Mouse (Mus musculus) midbrain, embryonic 16.5 days (tissue): ENCODE data around the gene Mfsd4b5. TPM values are rescaled to one million over a fixed set of nuclear protein-coding genes. Genes with fewer than 3 reads are reported as not detected.

Source experiments
- ATAC-seq: fragments of 200-750 bp; cut with Nextera tagmentation; 2 replicates; pipeline ENCODE4 v1.8.0; 2017; ENCODE audit warnings: moderate TSS enrichment
- H3K27ac ChIP-seq: fragments of 300-500 bp; sonication (generic); 2 replicates; pipeline ENCODE4 v1.5.1; 2014; ENCODE audit warnings: mild to moderate bottlenecking, low read length, mixed read lengths
- H3K27me3 ChIP-seq: fragments of 300-500 bp; sonication (generic); 2 replicates; pipeline ENCODE4 v1.6.1; 2014; ENCODE audit warnings: low read depth, low read length, mixed read lengths; ENCODE audit not compliant: control insufficient read depth, insufficient read depth
- H3K36me3 ChIP-seq: fragments of 300-500 bp; sonication (generic); 2 replicates; pipeline ENCODE4 v1.6.1; 2014; ENCODE audit warnings: mild to moderate bottlenecking, low read length, moderate library complexity, mixed read lengths; ENCODE audit not compliant: control insufficient read depth, insufficient read depth
- H3K4me1 ChIP-seq: fragments of 300-500 bp; sonication (generic); 2 replicates; pipeline ENCODE4 v1.6.1; 2014; ENCODE audit warnings: mild to moderate bottlenecking, low read length, mixed read lengths; ENCODE audit not compliant: control insufficient read depth, insufficient read depth
- H3K4me2 ChIP-seq: fragments of 300-500 bp; sonication (generic); 2 replicates; pipeline ENCODE4 v1.6.1; 2014; ENCODE audit warnings: mild to moderate bottlenecking, low read length, mixed read lengths
- H3K4me3 ChIP-seq: fragments of 300-500 bp; sonication (generic); 2 replicates; pipeline ENCODE4 v1.5.1; 2014; ENCODE audit warnings: low read depth, mild to moderate bottlenecking, low read length, moderate library complexity, mixed read lengths
- H3K9ac ChIP-seq: fragments of 300-500 bp; sonication (generic); 2 replicates; pipeline ENCODE4 v1.6.1; 2014; ENCODE audit warnings: low read depth, low read length, mixed read lengths
- H3K9me3 ChIP-seq: fragments of 300-500 bp; sonication (generic); replicated peaks from 2 replicates; pipeline ENCODE4 v1.6.1; 2014; ENCODE audit warnings: mild to moderate bottlenecking, low read length, mixed read lengths; ENCODE audit not compliant: control insufficient read depth, poor library complexity, severe bottlenecking
- WGBS: fragments of 180-500 bp; shearing (Covaris S2); extraction: QIAGEN DNeasy Blood & Tissue Kit; methylation state at CpG from one replicate; pipeline ENCODE4 v1.1.7; 2014; 5-methylcytosine and 5-hydroxymethylcytosine counted together
- polyA plus RNA-seq: library from polyadenylated mRNA; unstranded; fragments of >200 nt; fragmentation: Nextera tagmentation; extraction: Ambion mirVana; gene quantifications from 2 replicates; pipeline ENCODE4 v1.2.1, GENCODE M21; 2015

The Mfsd4b5 gene
- polyA plus RNA-seq, 1 experiment from 2014 or later = not detected

- H3K4me2 ChIP-seq = no peak overlapping the region
- 78% methylated on average over 5 of the region's 5 CpGs for WGBS
- H3K4me1 ChIP-seq = no peaks in the 10 kb centered on the region
- no peak overlapping the region for H3K9ac ChIP-seq
- H3K4me3 ChIP-seq = no peak overlapping the region
- no peaks in the 10 kb centered on the region for H3K36me3 ChIP-seq
- H3K9me3 ChIP-seq = peaks cover 6% of the 10 kb centered on the region; the same call in 1 of the 2 replicates
- no peak for ATAC-seq
- H3K27ac ChIP-seq = no peak overlapping the region
- no peaks in the 10 kb centered on the region for H3K27me3 ChIP-seq
Measured at GRCm38 (mm10) chr10:39982604-39983003, 3.8 kb downstream of the Mfsd4b5 start.

- no peak for ATAC-seq
- H3K9ac ChIP-seq = no peak overlapping the region
- H3K4me3 ChIP-seq = no peak overlapping the region
- H3K27me3 ChIP-seq = no peaks in the 10 kb centered on the region
- no peak overlapping the region for H3K27ac ChIP-seq
- H3K4me1 ChIP-seq = no peaks in the 10 kb centered on the region
- peaks cover 6% of the 10 kb centered on the region; the same call in 1 of the 2 replicates for H3K9me3 ChIP-seq
- 96% methylated on average over 1 of the region's 1 CpGs for WGBS
- no peaks in the 10 kb centered on the region for H3K36me3 ChIP-seq
- no peak overlapping the region for H3K4me2 ChIP-seq
Measured at GRCm38 (mm10) chr10:39978231-39978630, 8.2 kb downstream of the Mfsd4b5 start.

DNA sequence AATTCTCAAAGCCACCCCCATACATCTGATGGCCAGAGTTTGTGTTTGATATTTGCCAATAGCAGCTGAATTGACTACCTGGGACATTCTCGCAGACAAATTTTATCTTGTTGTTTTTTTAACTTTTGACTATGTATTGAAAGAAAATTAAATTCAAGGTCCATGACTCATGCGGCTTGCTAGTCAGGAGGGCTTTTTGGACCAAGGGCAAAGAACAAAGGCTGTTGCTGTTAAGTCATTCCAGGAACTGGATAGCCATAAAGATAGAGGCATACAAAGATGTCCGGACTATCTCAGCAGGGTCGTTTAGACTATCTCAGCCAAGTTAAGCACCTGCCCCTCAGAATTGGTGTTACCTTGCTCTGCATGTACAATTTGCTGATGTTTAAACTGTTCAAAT is 9.1 kb downstream of the Mfsd4b5 start:
- Histone ChIP-seq H3K4me1 (no peaks in the 10 kb centered on the region), H3K27ac (no peak overlapping the region), H3K27me3 (no peaks in the 10 kb centered on the region), H3K4me2 (no peak overlapping the region), H3K9me3 (peaks cover 6% of the 10 kb centered on the region; the same call in 1 of the 2 replicates), H3K36me3 (no peaks in the 10 kb centered on the region), H3K4me3 (no peak overlapping the region), H3K9ac (no peak overlapping the region)
- 94% methylated on average over 4 of the region's 4 CpGs for WGBS
- ATAC-seq = no peak

- H3K4me1 ChIP-seq = no peaks in the 10 kb centered on the region
- no peak overlapping the region for H3K27ac ChIP-seq
- WGBS = 35% methylated on average over 2 of the region's 2 CpGs
- no peaks in the 10 kb centered on the region for H3K36me3 ChIP-seq
- no peak overlapping the region for H3K4me3 ChIP-seq
- no peak overlapping the region for H3K4me2 ChIP-seq
- no peak for ATAC-seq
- H3K9me3 ChIP-seq = peaks cover 6% of the 10 kb centered on the region; the same call in 1 of the 2 replicates
- no peak overlapping the region for H3K9ac ChIP-seq
- H3K27me3 ChIP-seq = no peaks in the 10 kb centered on the region
Measured at GRCm38 (mm10) chr10:39975771-39976170, 10.7 kb downstream of the Mfsd4b5 start.

GRCm38 (mm10) chr10:39974982-39975381 is 11.5 kb downstream of the Mfsd4b5 start:
- 64% methylated on average over 11 of the region's 11 CpGs for WGBS
- H3K36me3 ChIP-seq = no peaks in the 10 kb centered on the region

GRCm38 (mm10) chr10:39967512-39967911 is 18.9 kb downstream of the Mfsd4b5 start:
- ATAC-seq = no peak
- Histone ChIP-seq H3K4me2 (no peak overlapping the region), H3K36me3 (no peaks in the 10 kb centered on the region), H3K27me3 (no peaks in the 10 kb centered on the region), H3K9ac (no peak overlapping the region), H3K9me3 (no peaks in the 10 kb centered on the region), H3K4me3 (no peak overlapping the region), H3K27ac (no peak overlapping the region), H3K4me1 (no peaks in the 10 kb centered on the region)
- 91% methylated on average over 3 of the region's 3 CpGs for WGBS

More at GRCm38 (mm10) chr10:39974982-39975381, 11.5 kb downstream of the Mfsd4b5 start:
- Histone ChIP-seq H3K27me3 (no peaks in the 10 kb centered on the region), H3K4me3 (no peak overlapping the region), H3K4me1 (no peaks in the 10 kb centered on the region), H3K9me3 (peaks cover 6% of the 10 kb centered on the region; the same call in 1 of the 2 replicates), H3K9ac (no peak overlapping the region), H3K27ac (no peak overlapping the region), H3K4me2 (no peak overlapping the region)
- no peak for ATAC-seq

DNA sequence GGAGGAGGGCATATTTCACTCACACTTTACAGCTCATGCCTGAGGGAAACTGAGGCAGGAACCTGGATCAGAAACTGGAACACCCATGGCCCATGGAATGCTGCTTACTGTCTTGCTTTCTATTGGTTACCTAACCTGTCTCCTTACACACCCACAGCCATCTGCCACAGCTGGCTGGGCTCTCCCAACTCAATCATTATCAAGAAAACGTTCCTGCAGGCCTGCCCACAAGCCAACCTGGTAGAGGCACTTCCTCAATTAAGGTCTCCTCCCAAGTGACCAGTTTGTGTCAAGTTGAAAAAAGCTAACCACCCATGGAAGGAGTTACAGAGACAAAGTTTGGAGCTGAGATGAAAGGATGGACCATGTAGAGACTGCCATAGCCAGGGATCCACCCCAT is 24.5 kb downstream of the Mfsd4b5 start:
- H3K27me3 ChIP-seq = no peaks in the 10 kb centered on the region
- no peak for ATAC-seq
- WGBS = 60% methylated on average over 1 of the region's 1 CpGs

GRCm38 (mm10) chr10:39960441-39960822 is 26.0 kb downstream of the Mfsd4b5 start:
- 44% methylated on average over 11 of the region's 11 CpGs for WGBS

More for the DNA sequence above, 24.5 kb downstream of the Mfsd4b5 start:
- Histone ChIP-seq H3K9ac (no peak overlapping the region), H3K9me3 (no peaks in the 10 kb centered on the region), H3K4me3 (no peak overlapping the region), H3K4me2 (no peak overlapping the region), H3K36me3 (no peaks in the 10 kb centered on the region), H3K27ac (no peak overlapping the region), H3K4me1 (peaks cover 3% of the 10 kb centered on the region; the same call in 1 of the 2 replicates)

GRCm38 (mm10) chr10:39959761-39960440 is 26.5 kb downstream of the Mfsd4b5 start, which contains the start of gene Mfsd4b3:
Mfsd4b3 (minus strand) TSS chr10:39960153.
- Histone ChIP-seq H3K27me3 (no peaks in the 10 kb centered on the region), H3K4me1 (peaks cover 3% of the 10 kb centered on the region; the same call in 1 of the 2 replicates), H3K9me3 (no peaks in the 10 kb centered on the region), H3K4me2 (peak within 1 kb of the TSS; percentile 79), H3K9ac (peak within 1 kb of the TSS; percentile 51), H3K27ac (no peak within 1 kb of the TSS), H3K4me3 (peak within 1 kb of the TSS; percentile 48), H3K36me3 (no peaks in the 10 kb centered on the region)
- ATAC-seq = peak; percentile 98
- WGBS = under 1% methylated on average over 38 of the region's 38 CpGs

More at GRCm38 (mm10) chr10:39960441-39960822, 26.0 kb downstream of the Mfsd4b5 start:
- peak overlapping the region; percentile 79 for H3K4me2 ChIP-seq
- no peaks in the 10 kb centered on the region for H3K36me3 ChIP-seq
- H3K9ac ChIP-seq = 0 out of 2 replicates have a peak overlapping the region, but pooled peaks have one; percentile 21
- H3K4me1 ChIP-seq = peaks cover 3% of the 10 kb centered on the region; the same call in 1 of the 2 replicates
- H3K27ac ChIP-seq = no peak overlapping the region
- no peaks in the 10 kb centered on the region for H3K9me3 ChIP-seq
- H3K4me3 ChIP-seq = peak overlapping the region; percentile 48
- H3K27me3 ChIP-seq = no peaks in the 10 kb centered on the region
- ATAC-seq = peak; percentile 73
